Mouse (Mus musculus) hindbrain, embryonic 15.5 days (tissue): Measurements from ENCODE around the gene Slc15a3. TPM values are rescaled to one million over a fixed set of nuclear protein-coding genes. Genes with fewer than 3 reads are reported as not detected.
A peak's percentile ranks its signal among the peaks of the same experiment; 100 is the strongest.

Experiments
- ATAC-seq: fragments of 200-750 bp; cut with Nextera tagmentation; 2 replicates; pipeline ENCODE4 v1.8.0; 2017; ENCODE audit warnings: low read depth, moderate number of reproducible peaks, moderate TSS enrichment; ENCODE audit not compliant: low FRiP score
- H3K27ac ChIP-seq: fragments of 300-500 bp; sonication (generic); replicated peaks from 2 replicates; pipeline ENCODE4 v1.5.1; 2015; ENCODE audit warnings: mild to moderate bottlenecking, inconsistent platforms
- H3K27me3 ChIP-seq: fragments of 300-500 bp; sonication (generic); 2 replicates; pipeline ENCODE4 v1.6.1; 2015; ENCODE audit warnings: control low read depth, inconsistent platforms
- H3K36me3 ChIP-seq: fragments of 300-500 bp; sonication (generic); 2 replicates; pipeline ENCODE4 v1.6.1; 2015; ENCODE audit warnings: control low read depth, inconsistent platforms
- H3K4me1 ChIP-seq: fragments of 300-500 bp; sonication (generic); replicated peaks from 2 replicates; pipeline ENCODE4 v1.6.1; 2015; ENCODE audit warnings: control low read depth, inconsistent platforms
- H3K4me2 ChIP-seq: fragments of 300-500 bp; sonication (generic); 2 replicates; pipeline ENCODE4 v1.6.1; 2015; ENCODE audit warnings: moderate library complexity, mild to moderate bottlenecking, inconsistent platforms
- H3K4me3 ChIP-seq: fragments of 300-500 bp; sonication (generic); 2 replicates; pipeline ENCODE4 v1.5.1; 2015; ENCODE audit warnings: mild to moderate bottlenecking, inconsistent platforms
- H3K9ac ChIP-seq: fragments of 300-500 bp; sonication (generic); 2 replicates; pipeline ENCODE4 v1.6.1; 2015; ENCODE audit warnings: inconsistent platforms
- H3K9me3 ChIP-seq: fragments of 300-500 bp; sonication (generic); 2 replicates; pipeline ENCODE4 v1.6.1; 2016; ENCODE audit warnings: control low read depth, inconsistent platforms
- WGBS: fragments of 180-500 bp; shearing (Covaris S2); methylation state at CpG from one replicate; pipeline ENCODE4 v1.1.7; 2015; 5-methylcytosine and 5-hydroxymethylcytosine counted together
- polyA plus RNA-seq: library from polyadenylated mRNA; unstranded; fragments of >200 nt; fragmentation: Nextera tagmentation; extraction: Ambion mirVana; gene quantifications from 2 replicates; pipeline ENCODE4 v1.2.1, GENCODE M21; 2015

The Slc15a3 gene
- polyA plus RNA-seq, 1 experiment from 2014 or later, result 0.47 TPM

GRCm38 (mm10) chr19:10878201-10878837 lies 38.8 kb downstream of the Slc15a3 start:
- Histone ChIP-seq H3K36me3 (peaks cover 12% of the 10 kb centered on the region), H3K4me3 (no peak overlapping the region), H3K4me1 (peaks cover 38% of the 10 kb centered on the region), H3K9me3 (no peaks in the 10 kb centered on the region), H3K9ac (no peak overlapping the region), H3K27me3 (no peaks in the 10 kb centered on the region), H3K27ac (no peak overlapping the region), H3K4me2 (no peak overlapping the region)
- no peak for ATAC-seq
- 93% methylated on average over 7 of the region's 7 CpGs for WGBS

DNA sequence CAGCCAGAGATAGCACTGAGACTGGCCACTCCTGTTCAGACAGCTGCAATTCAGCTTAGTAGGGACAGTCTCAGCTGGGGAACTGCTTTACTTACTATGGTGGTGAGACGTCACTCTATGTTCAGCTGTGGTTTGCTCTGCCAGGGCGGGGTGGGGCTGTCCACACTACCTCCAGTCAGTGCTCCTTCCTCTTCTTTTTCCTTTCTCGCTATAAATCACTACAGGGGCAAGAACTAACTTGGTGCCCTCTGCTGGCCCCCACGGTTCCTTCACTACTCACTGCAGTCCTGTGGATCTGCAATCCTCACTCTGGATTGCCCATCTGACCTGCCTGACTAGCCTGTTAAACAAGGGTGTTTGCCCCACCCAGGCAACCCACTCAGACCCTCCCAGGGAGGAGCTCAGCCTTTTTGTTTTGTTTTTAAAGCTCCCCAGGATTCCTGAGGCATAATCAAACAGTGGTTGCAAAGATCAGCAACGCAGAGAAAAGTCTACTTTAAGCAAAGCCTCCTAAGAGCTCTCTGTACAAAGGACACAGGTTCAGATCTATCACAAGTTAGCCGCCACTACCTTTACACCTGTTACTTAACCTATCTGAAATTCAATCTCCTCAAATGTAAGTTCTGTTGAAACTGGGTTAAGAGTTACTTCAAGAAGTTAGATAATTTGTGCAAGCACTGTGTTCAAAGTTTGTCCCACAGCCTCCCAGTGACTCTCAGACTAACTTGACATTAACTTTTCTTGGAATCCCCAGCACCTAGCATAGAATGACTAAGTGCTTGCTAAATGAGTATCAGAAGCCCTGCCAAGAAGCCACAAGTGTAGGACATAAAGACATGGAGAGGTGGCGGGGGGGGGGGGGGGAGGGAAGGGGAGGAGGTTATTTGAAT lies 40.8 kb downstream of the Slc15a3 start:
- peak overlapping the region; percentile 84 for H3K4me3 ChIP-seq
- H3K4me2 ChIP-seq, result peak overlapping the region; percentile 97
- peak overlapping the region; percentile 100 for H3K27ac ChIP-seq
- ATAC-seq, result no peak
- peaks cover 38% of the 10 kb centered on the region for H3K4me1 ChIP-seq
- peak overlapping the region; percentile 78; the same call in 1 of the 2 replicates for H3K9ac ChIP-seq
- H3K9me3 ChIP-seq, result 0 out of 2 replicates have a peak, but pooled peaks cover 2% of the 10 kb centered on the region
- no peaks in the 10 kb centered on the region for H3K36me3 ChIP-seq
- 42% methylated on average over 6 of the region's 7 CpGs for WGBS
- H3K27me3 ChIP-seq, result no peaks in the 10 kb centered on the region

DNA sequence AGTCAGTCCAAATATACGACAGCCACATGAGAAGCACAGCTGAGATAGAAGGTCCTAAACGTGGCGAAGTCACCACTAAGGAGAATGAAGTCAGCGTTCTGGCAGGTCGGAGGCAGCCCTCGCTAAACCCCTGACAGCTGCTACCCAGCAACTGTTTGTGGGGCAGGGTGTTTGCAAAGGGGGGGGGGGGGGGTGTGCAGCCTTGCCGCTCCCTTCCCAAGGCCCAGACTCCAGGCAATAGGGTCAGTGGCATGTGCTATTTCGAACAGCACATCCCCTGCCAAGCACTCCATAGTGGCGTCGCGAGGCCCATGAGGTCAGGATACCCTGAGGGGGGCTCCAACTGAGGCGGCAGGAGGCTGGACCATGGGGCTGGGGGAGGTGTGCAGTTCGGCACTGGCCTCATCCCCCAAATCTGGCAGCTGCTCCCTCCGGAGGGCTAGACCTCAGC lies 41.5 kb downstream of the Slc15a3 start:
- H3K4me3 ChIP-seq, result peak overlapping the region; percentile 84
- H3K4me2 ChIP-seq, result peak overlapping the region; percentile 97
- H3K36me3 ChIP-seq, result no peaks in the 10 kb centered on the region
- H3K9me3 ChIP-seq, result 0 out of 2 replicates have a peak, but pooled peaks cover 2% of the 10 kb centered on the region
- WGBS, result 0% methylated on average over 14 of the region's 14 CpGs
- no peak for ATAC-seq
- H3K9ac ChIP-seq, result peak overlapping the region; percentile 78
- H3K4me1 ChIP-seq, result peaks cover 35% of the 10 kb centered on the region
- H3K27ac ChIP-seq, result peak overlapping the region; percentile 100
- no peaks in the 10 kb centered on the region for H3K27me3 ChIP-seq

GRCm38 (mm10) chr19:10881426-10882154 lies 42.1 kb downstream of the Slc15a3 start, which contains the start of gene Tmem109:
Gene Tmem109, minus strand, starts transcription at chr19:10882001.
- Histone ChIP-seq H3K9me3 (0 out of 2 replicates have a peak, but pooled peaks cover 2% of the 10 kb centered on the region), H3K36me3 (no peaks in the 10 kb centered on the region), H3K4me3 (peak within 1 kb of the TSS; percentile 84), H3K27ac (peak within 1 kb of the TSS; percentile 100), H3K27me3 (no peaks in the 10 kb centered on the region), H3K4me1 (peaks cover 34% of the 10 kb centered on the region), H3K9ac (peak within 1 kb of the TSS; percentile 78), H3K4me2 (peak within 1 kb of the TSS; percentile 97)
- peak; percentile 94 for ATAC-seq
- under 1% methylated on average over 49 of the region's 49 CpGs for WGBS

GRCm38 (mm10) chr19:10892201-10892600 lies 52.7 kb downstream of the Slc15a3 start:
- no peaks in the 10 kb centered on the region for H3K9me3 ChIP-seq
- H3K4me1 ChIP-seq, result peaks cover 14% of the 10 kb centered on the region
- no peak overlapping the region for H3K27ac ChIP-seq
- H3K9ac ChIP-seq, result no peak overlapping the region
- 89% methylated on average over 3 of the region's 3 CpGs for WGBS
- no peak overlapping the region for H3K4me3 ChIP-seq
- H3K27me3 ChIP-seq, result no peaks in the 10 kb centered on the region
- H3K4me2 ChIP-seq, result no peak overlapping the region
- no peaks in the 10 kb centered on the region for H3K36me3 ChIP-seq
- no peak for ATAC-seq

- no peaks in the 10 kb centered on the region for H3K27me3 ChIP-seq
- peak within 1 kb of the TSS; percentile 77 for H3K4me2 ChIP-seq
- H3K4me1 ChIP-seq, result peaks cover 19% of the 10 kb centered on the region
- 0% methylated on average over 43 of the region's 43 CpGs for WGBS
- peak within 1 kb of the TSS; percentile 95 for H3K27ac ChIP-seq
- peak within 1 kb of the TSS; percentile 92 for H3K9ac ChIP-seq
- peak within 1 kb of the TSS; percentile 95 for H3K4me3 ChIP-seq
- no peaks in the 10 kb centered on the region for H3K9me3 ChIP-seq
- peaks cover 24% of the 10 kb centered on the region for H3K36me3 ChIP-seq
- peak; percentile 97 for ATAC-seq
Measured at GRCm38 (mm10) chr19:10895016-10895528, 55.5 kb downstream of the Slc15a3 start, which contains the start of gene Prpf19. Gene Prpf19, plus strand, starts transcription at chr19:10895231.

DNA sequence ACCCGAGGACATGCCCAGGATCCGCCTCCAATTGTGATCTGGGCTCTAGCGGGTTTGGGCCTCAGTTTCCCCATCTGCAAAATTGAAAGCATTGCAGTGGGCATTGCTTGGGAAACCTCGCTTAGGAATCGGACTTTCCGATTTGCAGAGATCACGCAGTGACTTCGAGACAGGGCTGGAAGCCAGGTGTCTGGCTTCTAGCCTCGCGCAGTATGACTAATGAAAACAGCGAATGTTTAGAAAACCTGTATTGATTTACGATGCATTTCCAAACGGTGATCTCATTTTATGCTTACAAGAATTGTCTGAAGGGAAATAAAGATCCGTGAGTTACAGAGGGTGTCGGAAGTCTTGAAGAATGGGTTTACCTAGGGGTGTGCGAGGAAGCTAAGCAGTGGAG lies 56.2 kb downstream of the Slc15a3 start:
- H3K36me3 ChIP-seq, result peaks cover 31% of the 10 kb centered on the region
- WGBS, result 2% methylated on average over 16 of the region's 16 CpGs
- no peak; the same call in 1 of the 2 replicates for ATAC-seq

GRCm38 (mm10) chr19:10896849-10897248 lies 57.3 kb downstream of the Slc15a3 start:
- Histone ChIP-seq H3K9ac (no peak overlapping the region), H3K4me2 (peak overlapping the region; percentile 77), H3K4me1 (peaks cover 19% of the 10 kb centered on the region), H3K27me3 (no peaks in the 10 kb centered on the region), H3K36me3 (peaks cover 42% of the 10 kb centered on the region), H3K9me3 (no peaks in the 10 kb centered on the region), H3K27ac (no peak overlapping the region), H3K4me3 (peak overlapping the region; percentile 95; the same call in 1 of the 2 replicates)
- 89% methylated on average over 7 of the region's 7 CpGs for WGBS
- ATAC-seq, result no peak

More for the DNA sequence above, 56.2 kb downstream of the Slc15a3 start:
- Histone ChIP-seq H3K4me2 (peak overlapping the region; percentile 77), H3K27me3 (no peaks in the 10 kb centered on the region), H3K27ac (peak overlapping the region; percentile 95), H3K9me3 (no peaks in the 10 kb centered on the region), H3K4me3 (peak overlapping the region; percentile 95), H3K9ac (peak overlapping the region; percentile 92), H3K4me1 (peaks cover 19% of the 10 kb centered on the region)

- no peak for ATAC-seq
- Histone ChIP-seq H3K4me1 (peaks cover 19% of the 10 kb centered on the region), H3K36me3 (peaks cover 48% of the 10 kb centered on the region), H3K4me3 (no peak overlapping the region), H3K4me2 (no peak overlapping the region), H3K27me3 (no peaks in the 10 kb centered on the region), H3K9ac (no peak overlapping the region), H3K9me3 (no peaks in the 10 kb centered on the region), H3K27ac (no peak overlapping the region)
- 92% methylated on average over 8 of the region's 8 CpGs for WGBS
Measured at GRCm38 (mm10) chr19:10897491-10897890, 58.0 kb downstream of the Slc15a3 start.

DNA sequence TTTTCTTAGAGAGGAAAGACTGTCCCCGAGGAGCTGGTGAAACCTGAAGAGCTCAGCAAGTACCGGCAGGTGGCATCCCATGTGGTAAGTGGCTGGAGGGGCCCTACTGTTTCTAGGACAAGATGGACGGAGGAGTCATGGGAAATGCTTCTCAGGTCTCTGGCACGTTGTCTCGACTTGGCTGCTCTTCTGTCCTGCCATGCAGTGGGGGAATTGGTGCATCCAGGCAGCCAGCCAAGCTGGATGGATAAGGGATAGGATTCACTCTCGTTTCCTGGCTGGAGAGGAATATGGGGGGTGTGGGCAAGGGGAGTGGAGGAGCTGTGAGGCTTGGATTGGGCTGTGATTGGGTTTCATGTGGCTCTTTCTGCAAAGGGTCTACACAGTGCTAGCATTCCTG lies 60.8 kb downstream of the Slc15a3 start:
- Histone ChIP-seq H3K27me3 (no peaks in the 10 kb centered on the region), H3K36me3 (peaks cover 77% of the 10 kb centered on the region), H3K4me2 (no peak overlapping the region), H3K27ac (no peak overlapping the region), H3K9me3 (no peaks in the 10 kb centered on the region), H3K4me1 (peaks cover 19% of the 10 kb centered on the region), H3K4me3 (no peak overlapping the region), H3K9ac (no peak overlapping the region)
- 77% methylated on average over 6 of the region's 6 CpGs for WGBS
- no peak for ATAC-seq

DNA sequence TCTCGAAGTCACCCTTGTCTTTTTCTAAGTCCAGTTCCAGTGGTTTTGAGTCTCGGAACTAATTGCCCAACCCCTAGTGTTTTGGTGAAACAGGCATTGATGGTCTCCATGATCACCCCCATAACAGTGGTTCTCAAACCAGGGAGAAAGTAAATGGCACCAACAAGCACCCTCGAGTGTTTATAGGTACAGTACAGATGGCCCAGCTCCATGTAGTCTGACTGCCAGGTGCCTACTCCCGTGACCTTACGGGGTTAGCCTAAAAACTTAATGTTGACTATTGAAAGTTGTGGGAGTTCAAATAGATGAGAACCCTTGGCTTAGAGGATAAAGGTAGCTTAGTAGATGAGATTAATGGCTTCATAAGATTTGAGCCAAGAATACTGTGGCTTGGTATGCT lies 61.5 kb downstream of the Slc15a3 start:
- H3K36me3 ChIP-seq, result peaks cover 83% of the 10 kb centered on the region
- WGBS, result 95% methylated on average over 5 of the region's 5 CpGs
- no peaks in the 10 kb centered on the region for H3K9me3 ChIP-seq
- H3K9ac ChIP-seq, result no peak overlapping the region
- no peaks in the 10 kb centered on the region for H3K27me3 ChIP-seq
- no peak overlapping the region for H3K4me3 ChIP-seq
- ATAC-seq, result no peak
- H3K4me1 ChIP-seq, result peaks cover 16% of the 10 kb centered on the region
- no peak overlapping the region for H3K4me2 ChIP-seq
- H3K27ac ChIP-seq, result no peak overlapping the region
